Mouse (Mus musculus) forebrain, embryonic 16.5 days (tissue): Measurements from ENCODE around the gene Pjvk. TPM values are rescaled to one million over a fixed set of nuclear protein-coding genes. Genes with fewer than 3 reads are reported as not detected.

Experiments
- ATAC-seq: fragments of 200-750 bp; cut with Nextera tagmentation; 2 replicates; pipeline ENCODE4 v1.8.0; 2017; ENCODE audit warnings: mild to moderate bottlenecking, moderate library complexity
- H3K27ac ChIP-seq: fragments of 300-500 bp; sonication (generic); 2 replicates; pipeline ENCODE4 v1.5.1; 2014; ENCODE audit warnings: low read length, control low read depth
- H3K27me3 ChIP-seq: fragments of 300-500 bp; sonication (generic); replicated peaks from 2 replicates; pipeline ENCODE4 v1.6.1; 2014; ENCODE audit warnings: low read length; ENCODE audit not compliant: control insufficient read depth, insufficient read depth
- H3K36me3 ChIP-seq: fragments of 300-500 bp; sonication (generic); 2 replicates; pipeline ENCODE4 v1.6.1; 2014; ENCODE audit not compliant: control insufficient read depth, insufficient read depth
- H3K4me1 ChIP-seq: fragments of 300-500 bp; sonication (generic); replicated peaks from 2 replicates; pipeline ENCODE4 v1.6.1; 2014; ENCODE audit warnings: low read length; ENCODE audit not compliant: control insufficient read depth, insufficient read depth
- H3K4me2 ChIP-seq: fragments of 300-500 bp; sonication (generic); 2 replicates; pipeline ENCODE4 v1.6.1; 2014; ENCODE audit warnings: mild to moderate bottlenecking, low read length, control low read depth
- H3K4me3 ChIP-seq: fragments of 300-500 bp; sonication (generic); replicated peaks from 2 replicates; pipeline ENCODE4 v1.5.1; 2014; ENCODE audit warnings: mild to moderate bottlenecking, low read length, control low read depth
- H3K9ac ChIP-seq: fragments of 300-500 bp; sonication (generic); replicated peaks from 2 replicates; pipeline ENCODE4 v1.6.1; 2014; ENCODE audit warnings: low read depth, low read length, control low read depth
- H3K9me3 ChIP-seq: fragments of 300-500 bp; sonication (generic); 2 replicates; pipeline ENCODE4 v1.6.1; 2016; ENCODE audit warnings: low read length; ENCODE audit not compliant: control insufficient read depth
- WGBS: fragments of 180-500 bp; shearing (Covaris S2); extraction: QIAGEN DNeasy Blood & Tissue Kit; methylation state at CpG from one replicate; pipeline ENCODE4 v1.1.7; 2014; 5-methylcytosine and 5-hydroxymethylcytosine counted together
- polyA plus RNA-seq: library from polyadenylated mRNA; unstranded; fragments of >200 nt; fragmentation: Nextera tagmentation; extraction: Ambion mirVana; gene quantifications from 2 replicates; pipeline ENCODE4 v1.2.1, GENCODE M21; 2015

Gene Pjvk
- polyA plus RNA-seq, 1 experiment from 2014 or later = 0.80 TPM

- H3K36me3 ChIP-seq = no peaks in the 10 kb centered on the region
- H3K9me3 ChIP-seq = no peaks in the 10 kb centered on the region
- H3K27me3 ChIP-seq = no peaks in the 10 kb centered on the region
- WGBS = 5% methylated on average over 39 of the region's 52 CpGs
- H3K9ac ChIP-seq = peak within 1 kb of the TSS; percentile 87
- peaks cover 29% of the 10 kb centered on the region for H3K4me1 ChIP-seq
- peak within 1 kb of the TSS; percentile 77 for H3K4me2 ChIP-seq
- ATAC-seq = peak; percentile 70
- H3K4me3 ChIP-seq = peak within 1 kb of the TSS; percentile 88
- peak within 1 kb of the TSS; percentile 81 for H3K27ac ChIP-seq
These were observed 26.6 kb downstream of the Pjvk start, which contains the start of gene Plekha3 for GRCm38 (mm10) chr2:76674725-76675427. Gene Plekha3 (plus strand): TSS chr2:76675281.

- peak overlapping the region; percentile 77 for H3K4me2 ChIP-seq
- H3K4me1 ChIP-seq = peaks cover 29% of the 10 kb centered on the region
- no peaks in the 10 kb centered on the region for H3K9me3 ChIP-seq
- peak; percentile 45 for ATAC-seq
- peak overlapping the region; percentile 88 for H3K4me3 ChIP-seq
- H3K27ac ChIP-seq = peak overlapping the region; percentile 81
- H3K36me3 ChIP-seq = no peaks in the 10 kb centered on the region
- H3K9ac ChIP-seq = peak overlapping the region; percentile 87
- no peaks in the 10 kb centered on the region for H3K27me3 ChIP-seq
- under 1% methylated on average over 34 of the region's 44 CpGs for WGBS
These were observed 27.2 kb downstream of the Pjvk start for GRCm38 (mm10) chr2:76675451-76675850.

DNA sequence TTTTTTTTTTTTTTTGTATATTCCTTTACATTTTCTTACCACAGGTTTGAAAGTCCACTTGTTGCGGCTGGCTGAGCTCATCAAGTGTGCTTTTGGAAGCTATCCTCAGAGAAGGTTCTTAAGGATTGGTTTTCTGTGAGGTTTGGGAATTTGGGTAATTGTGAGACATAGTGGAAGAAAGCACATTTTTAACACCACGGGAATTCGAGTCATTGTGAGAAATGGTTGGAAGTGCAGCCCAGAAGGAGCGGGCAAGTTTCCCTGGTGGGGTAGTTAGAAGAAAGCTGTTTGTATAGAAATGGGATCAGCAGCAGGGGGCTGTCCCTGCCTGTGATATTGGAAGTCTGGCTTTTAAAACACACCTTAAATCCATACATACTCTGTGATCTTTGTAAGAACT lies 27.7 kb downstream of the Pjvk start:
- Histone ChIP-seq H3K9me3 (no peaks in the 10 kb centered on the region), H3K9ac (peak overlapping the region; percentile 87), H3K4me1 (peaks cover 29% of the 10 kb centered on the region), H3K4me2 (peak overlapping the region; percentile 77), H3K36me3 (no peaks in the 10 kb centered on the region), H3K27ac (no peak overlapping the region), H3K27me3 (no peaks in the 10 kb centered on the region), H3K4me3 (peak overlapping the region; percentile 88)
- ATAC-seq = no peak
- 11% methylated on average over 4 of the region's 4 CpGs for WGBS

- ATAC-seq = no peak
- H3K27me3 ChIP-seq = no peaks in the 10 kb centered on the region
- WGBS = 53% methylated on average over 13 of the region's 13 CpGs
- no peaks in the 10 kb centered on the region for H3K9me3 ChIP-seq
- peak overlapping the region; percentile 77 for H3K4me2 ChIP-seq
- peak overlapping the region; percentile 42 for H3K9ac ChIP-seq
- no peaks in the 10 kb centered on the region for H3K36me3 ChIP-seq
- H3K27ac ChIP-seq = no peak overlapping the region
- peaks cover 28% of the 10 kb centered on the region for H3K4me1 ChIP-seq
- H3K4me3 ChIP-seq = peak overlapping the region; percentile 88
These were observed 28.3 kb downstream of the Pjvk start for GRCm38 (mm10) chr2:76676401-76677226.

DNA sequence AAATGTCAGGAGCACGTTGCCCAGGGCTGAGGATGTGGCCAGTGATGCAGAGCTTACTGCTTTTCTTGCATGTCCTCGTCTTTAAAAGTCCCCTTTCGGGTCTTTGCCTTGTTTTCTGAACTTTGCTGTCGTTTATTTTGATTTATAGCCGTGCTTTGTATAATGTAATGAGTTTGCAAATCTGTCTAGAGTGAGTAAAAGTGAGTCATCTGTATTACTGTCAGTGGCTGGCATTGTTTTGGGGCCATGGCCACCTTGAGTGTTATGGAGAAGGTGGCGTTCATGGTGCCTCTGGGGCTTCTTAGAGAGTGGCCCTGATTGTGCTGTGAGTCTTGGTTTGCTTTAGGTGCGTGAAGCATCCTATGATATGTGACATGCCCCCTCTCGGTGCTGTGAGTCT lies 34.0 kb downstream of the Pjvk start:
- Histone ChIP-seq H3K9me3 (no peaks in the 10 kb centered on the region), H3K4me2 (no peak overlapping the region), H3K4me1 (no peaks in the 10 kb centered on the region), H3K36me3 (peaks cover 16% of the 10 kb centered on the region), H3K27ac (no peak overlapping the region), H3K4me3 (no peak overlapping the region), H3K27me3 (no peaks in the 10 kb centered on the region), H3K9ac (no peak overlapping the region)
- 92% methylated on average over 8 of the region's 8 CpGs for WGBS
- no peak for ATAC-seq

DNA sequence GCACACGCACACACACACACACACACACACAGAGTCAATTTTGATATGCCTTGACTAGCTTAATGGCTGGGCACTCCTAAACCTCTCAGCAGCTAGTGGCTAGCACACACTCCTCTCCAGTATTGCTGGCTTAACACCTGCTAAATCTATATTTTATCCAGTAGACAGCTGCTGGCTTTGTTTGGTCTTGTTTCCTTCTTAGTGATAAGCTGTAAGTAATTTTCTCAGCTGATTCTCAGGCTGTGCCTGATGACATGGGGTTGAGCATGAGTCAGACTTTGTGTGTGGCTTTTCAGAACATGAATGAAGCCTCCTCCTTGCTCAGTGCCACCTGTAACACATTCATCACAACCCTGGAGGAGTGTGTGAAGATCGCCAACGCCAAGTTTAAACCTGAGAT lies 38.7 kb downstream of the Pjvk start:
- Histone ChIP-seq H3K9me3 (no peaks in the 10 kb centered on the region), H3K4me3 (no peak overlapping the region), H3K36me3 (peaks cover 19% of the 10 kb centered on the region), H3K27ac (no peak overlapping the region), H3K9ac (no peak overlapping the region), H3K4me1 (no peaks in the 10 kb centered on the region), H3K27me3 (no peaks in the 10 kb centered on the region), H3K4me2 (no peak overlapping the region)
- 93% methylated on average over 3 of the region's 3 CpGs for WGBS
- ATAC-seq = no peak

- Histone ChIP-seq H3K4me3 (no peak overlapping the region), H3K4me2 (no peak overlapping the region), H3K9ac (no peak overlapping the region), H3K27me3 (no peaks in the 10 kb centered on the region), H3K36me3 (peaks cover 22% of the 10 kb centered on the region), H3K4me1 (no peaks in the 10 kb centered on the region), H3K9me3 (no peaks in the 10 kb centered on the region), H3K27ac (no peak overlapping the region)
- no peak for ATAC-seq
- 82% methylated on average over 3 of the region's 3 CpGs for WGBS
These were observed 39.3 kb downstream of the Pjvk start for GRCm38 (mm10) chr2:76687608-76688007.

DNA sequence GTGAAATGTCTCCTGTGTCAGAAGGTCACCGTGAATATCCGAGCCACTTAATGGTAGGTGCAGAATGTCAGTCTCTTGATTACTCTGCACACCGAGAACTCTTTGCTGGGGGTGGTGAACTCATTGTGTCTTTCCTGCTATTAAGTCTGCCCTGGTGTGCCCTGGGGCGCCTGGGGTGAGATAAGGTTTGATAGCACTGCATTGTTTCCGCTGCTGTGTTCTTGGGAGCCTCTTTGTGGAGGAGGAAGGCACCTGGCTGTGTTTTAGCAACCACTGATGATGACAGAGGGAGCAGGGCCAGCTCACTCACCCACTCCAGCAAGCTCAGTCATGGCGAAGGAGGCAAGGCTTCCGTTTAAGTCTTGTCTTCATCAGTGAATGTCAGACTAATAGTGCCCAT lies 39.9 kb downstream of the Pjvk start:
- no peak for ATAC-seq
- Histone ChIP-seq H3K4me3 (no peak overlapping the region), H3K4me2 (no peak overlapping the region), H3K9me3 (no peaks in the 10 kb centered on the region), H3K4me1 (no peaks in the 10 kb centered on the region), H3K27me3 (no peaks in the 10 kb centered on the region), H3K27ac (no peak overlapping the region), H3K36me3 (peaks cover 24% of the 10 kb centered on the region), H3K9ac (no peak overlapping the region)
- 72% methylated on average over 7 of the region's 7 CpGs for WGBS

DNA sequence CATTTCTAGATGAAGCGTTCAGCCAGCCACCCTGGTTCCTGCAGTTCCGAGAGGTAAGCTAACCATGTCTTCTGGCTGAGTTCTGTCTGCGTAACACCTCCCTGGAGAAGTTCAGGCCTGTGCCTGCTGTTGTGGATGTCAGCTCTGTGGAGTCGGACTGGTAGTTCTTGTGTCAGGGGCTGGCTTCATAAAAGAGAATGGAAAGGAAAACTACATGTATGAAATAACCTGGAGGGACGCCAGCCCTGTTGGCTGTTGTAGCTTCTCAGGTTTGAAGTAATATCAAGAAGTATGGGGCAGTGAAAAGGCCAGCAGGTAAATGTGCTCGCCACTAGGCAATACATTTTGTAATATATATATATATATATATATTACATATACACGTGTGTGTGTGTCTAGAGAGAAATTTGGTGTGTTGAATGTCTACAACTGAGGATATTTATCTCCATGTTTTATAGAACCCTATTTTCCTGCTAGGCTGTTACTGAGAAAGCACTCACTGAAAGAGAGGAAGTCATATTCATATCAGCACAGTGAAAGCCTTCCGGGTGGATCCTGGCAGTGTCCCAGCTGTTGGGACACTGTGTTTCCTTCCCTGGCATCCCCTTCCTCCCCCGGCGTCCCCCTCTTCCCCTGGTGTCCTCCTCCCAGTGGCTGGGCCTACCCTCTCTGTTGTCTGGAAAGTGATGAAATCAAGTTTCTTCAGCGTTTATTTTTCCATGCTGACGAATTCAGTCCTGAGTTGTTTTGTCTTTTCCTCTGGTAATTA lies 42.3 kb downstream of the Pjvk start:
- no peak for ATAC-seq
- 88% methylated on average over 12 of the region's 12 CpGs for WGBS
- peaks cover 33% of the 10 kb centered on the region for H3K36me3 ChIP-seq

More for the DNA sequence above, 42.3 kb downstream of the Pjvk start:
- Histone ChIP-seq H3K27me3 (no peaks in the 10 kb centered on the region), H3K4me1 (no peaks in the 10 kb centered on the region), H3K27ac (no peak overlapping the region), H3K9me3 (no peaks in the 10 kb centered on the region), H3K9ac (no peak overlapping the region), H3K4me3 (no peak overlapping the region), H3K4me2 (no peak overlapping the region)
